Mouse (Mus musculus) cortical plate, adult 2 months (tissue): ENCODE results near the gene Eif4g3.

Experiments
- CTCF ChIP-seq: fragments of 200-500 bp; IDR thresholded peaks from 2 replicates; pipeline ENCODE4 v1.5.1; 2011; ENCODE audit warnings: mild to moderate bottlenecking, control low read depth, low read length; ENCODE audit not compliant: insufficient read depth; ENCODE audit errors: extremely low read depth
- POLR2A ChIP-seq: fragments of 200-500 bp; IDR thresholded peaks from 2 replicates; pipeline ENCODE4 v1.6.1; 2011; ENCODE audit warnings: mild to moderate bottlenecking, low read length, control low read depth; ENCODE audit not compliant: insufficient read depth; ENCODE audit errors: extremely low read depth

- TF ChIP-seq POLR2A (no peak), CTCF (no peak)
Measured at GRCm38 (mm10) chr4:138210116-138210515, 217.3 kb downstream of the Eif4g3 start.
